Mouse (Mus musculus) cerebellum, adult 2 months (tissue): ENCODE measurements around the gene Yars.

ENCODE experiments used
- CTCF ChIP-seq: fragments of 200-500 bp; IDR thresholded peaks from 2 replicates; pipeline ENCODE4 v1.5.1; 2011; ENCODE audit warnings: low read depth, mild to moderate bottlenecking, control low read depth, low read length, moderate library complexity, borderline replicate concordance; ENCODE audit not compliant: insufficient read depth
- POLR2A ChIP-seq: fragments of 200-500 bp; IDR thresholded peaks from 2 replicates; pipeline ENCODE4 v1.6.1; 2011; ENCODE audit warnings: low read length, control low read depth, borderline replicate concordance; ENCODE audit not compliant: insufficient read depth

GRCm38 (mm10) chr4:129256450-129257380, 67.2 kb downstream of the Yars start:
- TF ChIP-seq POLR2A (no peak), CTCF (no peak)
